Mouse (Mus musculus): ENCODE results near the gene Cers1. TPM values are rescaled to one million over a fixed set of nuclear protein-coding genes. Genes with fewer than 3 reads are reported as not detected.

Gene Cers1
- polyA plus RNA-seq, 1 experiment from 2014 or later: 35.8 TPM

DNA sequence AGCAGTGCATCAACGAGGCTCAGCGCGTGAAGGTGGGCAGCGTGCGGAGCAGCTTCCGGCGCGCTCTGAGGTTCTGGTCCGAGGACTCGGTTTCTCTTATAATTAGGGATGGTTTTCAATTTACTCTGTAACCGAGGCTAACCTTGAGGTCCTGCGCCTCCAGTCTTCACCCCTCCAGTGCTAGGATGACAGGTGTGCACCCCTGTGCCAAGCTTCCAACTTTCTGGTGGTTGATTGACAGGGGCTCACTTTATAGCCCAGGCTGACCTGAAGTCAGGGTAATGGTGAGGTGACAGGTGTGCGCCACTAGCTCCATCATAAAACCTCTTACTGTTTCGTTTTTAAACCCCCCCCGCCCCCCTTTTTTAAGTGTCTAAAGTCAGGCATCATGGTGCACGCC lies 12.7 kb upstream of the Cers1 start:
- H3K36me3 ChIP-seq (ENCODE audit: control insufficient read depth, insufficient read depth): peaks cover 7% of the 10 kb centered on the region
- 4% methylated on average over 16 of the region's 16 CpGs for WGBS
- peak; percentile 13; the same call in 1 of the 2 replicates for ATAC-seq

DNA sequence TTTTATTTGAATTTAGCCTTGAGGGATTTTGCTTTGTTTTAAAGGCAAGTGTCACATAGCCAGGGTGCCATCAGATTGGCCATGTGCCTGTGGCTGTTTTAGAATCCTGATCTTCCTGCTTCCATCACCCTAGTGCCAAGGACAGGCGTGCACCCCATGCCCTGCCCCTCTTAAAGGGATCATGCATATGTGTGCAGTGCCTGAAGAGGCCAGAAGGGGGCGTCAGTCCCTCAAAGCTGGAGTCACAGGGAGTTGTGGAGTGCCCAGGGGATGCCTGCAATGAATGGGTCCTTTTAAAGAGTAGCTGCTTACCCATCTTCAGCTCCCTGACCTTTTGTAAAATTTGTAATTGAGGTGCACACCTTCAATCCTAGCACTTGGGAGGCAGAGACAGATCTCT lies 6.3 kb upstream of the Cers1 start:
- H3K4me2 ChIP-seq (ENCODE audit: low read length): no peak overlapping the region
- no peaks in the 10 kb centered on the region for H3K9me3 ChIP-seq (ENCODE audit: control insufficient read depth, low read length)
- WGBS: 18% methylated on average over 2 of the region's 2 CpGs
- H3K4me3 ChIP-seq (replicated peaks; ENCODE audit: low read length): no peak overlapping the region
- H3K36me3 ChIP-seq (ENCODE audit: control insufficient read depth, insufficient read depth): peaks cover 29% of the 10 kb centered on the region
- no peak overlapping the region for H3K9ac ChIP-seq (replicated peaks; ENCODE audit: low read depth, low read length)
- 0 out of 2 replicates have a peak, but pooled peaks cover 1% of the 10 kb centered on the region for H3K4me1 ChIP-seq (replicated peaks; ENCODE audit: control insufficient read depth, insufficient read depth, low read length)
- ATAC-seq: no peak
- no peaks in the 10 kb centered on the region for H3K27me3 ChIP-seq (replicated peaks; ENCODE audit: control insufficient read depth, insufficient read depth, low read length)
- H3K27ac ChIP-seq (ENCODE audit: low read length): no peak overlapping the region; the same call in 1 of the 2 replicates

More for the DNA sequence above, 12.7 kb upstream of the Cers1 start:
- H3K4me3 ChIP-seq (replicated peaks; ENCODE audit: low read length): peak overlapping the region; percentile 93
- no peaks in the 10 kb centered on the region for H3K9me3 ChIP-seq (ENCODE audit: control insufficient read depth, low read length)
- H3K9ac ChIP-seq (replicated peaks; ENCODE audit: low read depth, low read length): peak overlapping the region; percentile 63
- H3K4me2 ChIP-seq (ENCODE audit: low read length): peak overlapping the region; percentile 92
- H3K27me3 ChIP-seq (replicated peaks; ENCODE audit: control insufficient read depth, insufficient read depth, low read length): no peaks in the 10 kb centered on the region
- peaks cover 23% of the 10 kb centered on the region for H3K4me1 ChIP-seq (replicated peaks; ENCODE audit: control insufficient read depth, insufficient read depth, low read length)
- peak overlapping the region; percentile 80 for H3K27ac ChIP-seq (ENCODE audit: low read length)

DNA sequence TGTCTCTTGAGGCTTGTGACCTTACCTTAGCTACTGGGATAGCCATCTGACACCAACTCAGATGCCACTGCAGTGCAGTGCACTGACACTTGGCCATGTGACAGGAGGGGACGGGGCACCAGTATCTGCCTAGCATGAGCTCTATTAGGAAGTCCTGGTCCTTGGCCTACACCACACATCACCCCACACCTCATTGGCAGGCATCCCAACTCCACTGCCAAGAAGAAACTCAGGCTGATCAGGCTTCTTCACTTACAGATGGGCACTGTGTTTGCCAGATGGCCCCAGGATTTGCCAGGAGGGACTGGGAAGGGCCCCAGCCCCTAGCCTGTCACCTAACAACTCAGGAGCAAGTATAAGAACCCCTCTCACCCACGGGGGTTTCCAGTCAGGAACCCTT lies 2.2 kb upstream of the Cers1 start:
- Histone ChIP-seq H3K4me1 (replicated peaks; ENCODE audit: control insufficient read depth, insufficient read depth, low read length) (peaks cover 30% of the 10 kb centered on the region), H3K27ac (ENCODE audit: low read length) (no peak overlapping the region), H3K9ac (replicated peaks; ENCODE audit: low read depth, low read length) (no peak overlapping the region), H3K36me3 (ENCODE audit: control insufficient read depth, insufficient read depth) (peaks cover 19% of the 10 kb centered on the region), H3K4me2 (ENCODE audit: low read length) (no peak overlapping the region), H3K9me3 (ENCODE audit: control insufficient read depth, low read length) (no peaks in the 10 kb centered on the region), H3K4me3 (replicated peaks; ENCODE audit: low read length) (no peak overlapping the region), H3K27me3 (replicated peaks; ENCODE audit: control insufficient read depth, insufficient read depth, low read length) (no peaks in the 10 kb centered on the region)
- ATAC-seq: no peak
- 66% methylated on average over 2 of the region's 2 CpGs for WGBS

DNA sequence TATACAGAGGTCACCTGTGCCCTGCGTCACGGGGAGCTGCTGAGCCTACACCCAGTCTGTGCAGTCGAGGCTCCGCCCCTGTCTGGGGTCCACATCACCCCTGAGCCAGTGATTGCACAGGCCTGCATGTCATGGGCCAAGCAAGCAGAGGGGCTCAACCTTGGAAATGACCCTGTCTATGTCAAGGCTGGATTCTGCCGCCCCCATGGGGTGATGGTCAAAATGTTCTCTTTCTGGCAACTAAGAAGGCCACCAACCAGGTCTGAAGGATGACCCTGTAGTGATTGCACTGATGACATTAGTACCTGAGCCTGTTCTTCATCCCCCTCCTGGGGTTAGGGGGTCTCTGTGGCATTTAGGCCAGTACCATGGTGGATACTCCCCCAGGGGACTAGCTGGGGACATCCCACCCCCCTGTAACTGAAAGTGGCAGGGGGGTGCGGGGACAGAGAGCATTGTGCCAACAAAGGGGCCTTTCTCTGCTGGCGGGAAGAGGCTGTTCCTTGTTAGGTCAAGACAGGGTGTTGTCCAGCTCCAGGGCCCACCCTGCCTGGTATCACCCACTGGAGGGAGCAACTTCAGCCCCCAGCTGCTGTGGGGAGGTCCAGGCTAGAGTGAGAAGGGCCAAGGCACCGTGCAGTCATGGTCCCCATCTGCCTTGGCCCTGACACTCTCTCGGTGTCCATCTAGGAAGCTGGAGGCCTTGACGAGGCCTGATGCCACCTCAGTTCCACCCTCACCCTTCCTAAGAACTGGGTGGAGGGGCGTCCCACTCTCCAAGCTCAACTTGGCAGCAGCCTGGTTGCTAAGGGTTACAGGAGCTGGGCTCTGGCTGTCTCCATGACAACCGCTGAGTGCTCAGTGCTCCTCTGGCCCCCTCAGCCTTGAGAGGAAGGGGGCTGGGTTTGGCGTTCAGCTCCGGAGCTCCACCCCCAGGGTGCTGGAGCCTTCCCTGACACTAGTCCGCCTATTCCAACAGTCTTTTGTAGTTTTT lies 1.2 kb downstream of the Cers1 start:
- Histone ChIP-seq H3K27ac (ENCODE audit: low read length) (peak overlapping the region; percentile 95), H3K4me1 (replicated peaks; ENCODE audit: control insufficient read depth, insufficient read depth, low read length) (peaks cover 30% of the 10 kb centered on the region), H3K27me3 (replicated peaks; ENCODE audit: control insufficient read depth, insufficient read depth, low read length) (no peaks in the 10 kb centered on the region), H3K4me2 (ENCODE audit: low read length) (peak overlapping the region; percentile 88), H3K9me3 (ENCODE audit: control insufficient read depth, low read length) (no peaks in the 10 kb centered on the region), H3K36me3 (ENCODE audit: control insufficient read depth, insufficient read depth) (peaks cover 12% of the 10 kb centered on the region), H3K4me3 (replicated peaks; ENCODE audit: low read length) (peak overlapping the region; percentile 74), H3K9ac (replicated peaks; ENCODE audit: low read depth, low read length) (peak overlapping the region; percentile 80)
- peak; percentile 93 for ATAC-seq
- 3% methylated on average over 15 of the region's 15 CpGs for WGBS

DNA sequence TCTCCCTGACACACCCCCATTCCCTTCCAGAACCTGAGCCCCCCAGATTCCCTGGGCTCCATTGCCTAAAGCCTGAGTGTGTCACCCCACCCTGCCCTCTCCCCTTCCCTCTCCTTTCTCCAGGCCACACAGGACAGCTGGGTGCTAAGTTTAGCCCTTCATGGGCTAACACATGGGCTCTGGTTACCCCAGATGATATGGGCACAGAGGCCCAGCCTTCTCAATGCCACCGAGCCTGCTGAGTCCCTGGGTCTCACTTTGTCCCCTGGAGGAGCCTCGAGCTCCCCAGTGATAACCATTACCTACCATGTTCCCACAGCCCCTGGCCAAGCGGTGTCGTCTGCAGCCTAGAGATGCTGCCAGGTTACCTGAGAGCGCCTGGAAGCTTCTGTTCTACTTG lies 2.3 kb downstream of the Cers1 start:
- Histone ChIP-seq H3K27me3 (replicated peaks; ENCODE audit: control insufficient read depth, insufficient read depth, low read length) (no peaks in the 10 kb centered on the region), H3K9ac (replicated peaks; ENCODE audit: low read depth, low read length) (0 out of 2 replicates have a peak overlapping the region, but pooled peaks have one; percentile 1), H3K4me2 (ENCODE audit: low read length) (peak overlapping the region; percentile 88), H3K36me3 (ENCODE audit: control insufficient read depth, insufficient read depth) (peaks cover 9% of the 10 kb centered on the region), H3K4me1 (replicated peaks; ENCODE audit: control insufficient read depth, insufficient read depth, low read length) (peaks cover 30% of the 10 kb centered on the region), H3K27ac (ENCODE audit: low read length) (peak overlapping the region; percentile 95), H3K9me3 (ENCODE audit: control insufficient read depth, low read length) (no peaks in the 10 kb centered on the region), H3K4me3 (replicated peaks; ENCODE audit: low read length) (no peak overlapping the region)
- ATAC-seq: no peak
- WGBS: 80% methylated on average over 5 of the region's 5 CpGs

DNA sequence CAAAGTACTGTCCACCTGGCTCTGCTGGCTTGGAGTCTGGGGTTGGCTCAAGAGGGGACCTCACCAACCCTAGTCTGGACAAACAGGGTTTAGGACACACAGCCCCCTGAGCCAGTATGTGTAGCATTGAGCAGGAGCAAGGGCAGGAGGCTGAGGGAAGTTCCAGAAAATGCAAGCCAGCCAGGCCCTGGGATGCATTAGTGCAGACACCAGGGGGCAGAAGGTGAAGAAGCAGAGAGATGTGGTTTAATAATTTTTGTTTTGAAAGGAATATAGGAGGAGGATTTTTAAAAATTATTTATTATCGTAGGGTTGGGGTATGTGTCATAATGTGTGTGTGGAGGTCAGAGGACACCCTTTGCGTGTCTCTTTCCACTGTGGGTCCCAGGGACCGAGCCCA lies 8.1 kb downstream of the Cers1 start:
- Histone ChIP-seq H3K9me3 (ENCODE audit: control insufficient read depth, low read length) (no peaks in the 10 kb centered on the region), H3K9ac (replicated peaks; ENCODE audit: low read depth, low read length) (no peak overlapping the region), H3K27ac (ENCODE audit: low read length) (no peak overlapping the region), H3K4me2 (ENCODE audit: low read length) (no peak overlapping the region), H3K27me3 (replicated peaks; ENCODE audit: control insufficient read depth, insufficient read depth, low read length) (no peaks in the 10 kb centered on the region), H3K4me1 (replicated peaks; ENCODE audit: control insufficient read depth, insufficient read depth, low read length) (no peaks in the 10 kb centered on the region), H3K36me3 (ENCODE audit: control insufficient read depth, insufficient read depth) (peaks cover 21% of the 10 kb centered on the region), H3K4me3 (replicated peaks; ENCODE audit: low read length) (no peak overlapping the region)
- ATAC-seq: no peak
- WGBS: 94% methylated on average over 3 of the region's 3 CpGs

DNA sequence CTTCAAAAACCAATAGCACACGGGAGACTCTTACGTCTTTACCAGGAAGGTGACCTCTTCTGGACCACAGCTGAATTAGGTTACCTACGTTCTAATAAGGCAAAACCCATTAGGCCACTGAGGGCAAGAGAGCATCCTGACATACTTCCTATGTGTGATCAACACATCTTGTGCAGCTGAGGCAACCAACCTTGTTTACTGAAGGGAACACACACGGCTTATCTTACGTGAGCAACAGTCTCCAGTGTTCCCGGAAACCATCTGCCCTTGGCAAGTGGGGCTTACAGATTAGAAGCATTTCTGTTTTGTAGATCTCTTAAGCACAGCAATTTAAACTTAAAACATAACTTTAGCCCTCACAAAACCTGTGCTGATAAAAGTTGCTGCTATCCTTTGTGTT lies 11.9 kb downstream of the Cers1 start:
- Histone ChIP-seq H3K27ac (ENCODE audit: low read length) (no peak overlapping the region), H3K9me3 (ENCODE audit: control insufficient read depth, low read length) (no peaks in the 10 kb centered on the region), H3K27me3 (replicated peaks; ENCODE audit: control insufficient read depth, insufficient read depth, low read length) (no peaks in the 10 kb centered on the region), H3K9ac (replicated peaks; ENCODE audit: low read depth, low read length) (no peak overlapping the region), H3K4me3 (replicated peaks; ENCODE audit: low read length) (no peak overlapping the region), H3K4me2 (ENCODE audit: low read length) (no peak overlapping the region), H3K36me3 (ENCODE audit: control insufficient read depth, insufficient read depth) (peaks cover 26% of the 10 kb centered on the region), H3K4me1 (replicated peaks; ENCODE audit: control insufficient read depth, insufficient read depth, low read length) (peaks cover 28% of the 10 kb centered on the region)
- 89% methylated on average over 6 of the region's 6 CpGs for WGBS
- ATAC-seq: no peak

DNA sequence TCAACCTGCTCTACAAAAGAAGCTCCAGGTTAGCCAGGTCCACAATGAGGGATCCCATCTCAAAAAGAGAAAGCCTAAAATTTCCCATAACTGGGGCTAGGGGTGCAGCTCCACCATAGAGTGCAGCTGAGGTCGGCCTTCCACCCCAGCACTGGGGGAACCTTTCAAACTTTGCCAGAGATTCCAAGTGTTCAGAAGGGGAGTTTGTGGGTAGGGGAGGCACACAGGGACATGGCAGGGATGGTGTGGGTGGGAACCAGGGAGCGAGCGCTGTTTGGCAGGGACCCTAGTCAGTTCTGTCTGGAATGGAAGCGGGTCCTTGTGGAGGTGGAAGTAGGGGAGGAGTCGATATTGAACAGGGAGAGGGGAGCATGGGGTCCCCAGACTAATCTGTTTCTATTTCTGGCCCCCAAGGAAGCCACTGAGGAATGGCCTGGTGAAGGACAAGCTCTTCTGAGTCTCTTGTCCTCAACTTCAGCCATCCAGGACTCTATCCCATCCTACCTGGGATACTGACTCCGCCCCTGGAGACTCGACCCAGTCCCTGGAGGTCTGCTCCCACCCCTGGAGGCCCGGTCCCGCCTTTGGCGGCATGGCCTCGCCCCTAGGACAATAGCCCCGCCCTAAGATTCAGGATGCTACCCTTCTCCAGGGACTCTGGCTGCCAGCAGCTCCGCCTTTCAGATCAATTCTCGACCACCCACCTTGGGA lies 13.7 kb downstream of the Cers1 start, which contains the start of gene Gdf1:
Gene Gdf1 (plus strand): TSS at position 694 of the 711 bp plus-strand sequence.
- no peaks in the 10 kb centered on the region for H3K9me3 ChIP-seq (ENCODE audit: control insufficient read depth, low read length)
- 28% methylated on average over 14 of the region's 14 CpGs for WGBS
- ATAC-seq: no peak
- H3K36me3 ChIP-seq (ENCODE audit: control insufficient read depth, insufficient read depth): peaks cover 35% of the 10 kb centered on the region
- no peaks in the 10 kb centered on the region for H3K27me3 ChIP-seq (replicated peaks; ENCODE audit: control insufficient read depth, insufficient read depth, low read length)
- H3K4me2 ChIP-seq (ENCODE audit: low read length): peak within 1 kb of the TSS; percentile 17; the same call in 1 of the 2 replicates
- H3K27ac ChIP-seq (ENCODE audit: low read length): no peak within 1 kb of the TSS
- H3K4me1 ChIP-seq (replicated peaks; ENCODE audit: control insufficient read depth, insufficient read depth, low read length): peaks cover 28% of the 10 kb centered on the region
- peak within 1 kb of the TSS; percentile 29 for H3K9ac ChIP-seq (replicated peaks; ENCODE audit: low read depth, low read length)
- H3K4me3 ChIP-seq (replicated peaks; ENCODE audit: low read length): no peak within 1 kb of the TSS
